In genomic region chr14:25841991-25842687, GRCm38 (mm10) we compare ENCODE assay signal across 7 mouse cellular contexts. TPM values are rescaled to one million over a fixed set of nuclear protein-coding genes. Genes with fewer than 3 reads are reported as not detected.
DNase-seq lines count a peak whose midpoint lies in the region; ATAC-seq lines count a peak whose summit lies in the region.

Gene Anxa11 (plus strand): TSS chr14:25842156.

- WGBS in midbrain, embryonic 10.5 days: under 1% methylated on average over 54 of the region's 54 CpGs

- DNase-seq in adipocyte (ENCODE audit: low spot score): peak; percentile 68
- DNase-seq in gastrocnemius, postnatal 10 days: peak; percentile 89
- DNase-seq in hindlimb bud, embryonic 11.5 days (ENCODE audit: extremely low spot score, low read depth, low spot score): peak; percentile 22
- peak; percentile 73 to 75 for DNase-seq in left cerebral cortex, postnatal 36 days (ENCODE audit: low spot score in 2 of 2)
- DNase-seq in midbrain, embryonic 10.5 days (ENCODE audit: low spot score): peak; percentile 71
- DNase-seq in skeletal muscle tissue, adult 2 months (ENCODE audit: low read depth, low spot score): peak; percentile 78

- H3K9me3 ChIP-seq in midbrain, embryonic 10.5 days (replicated peaks): no peaks in the 10 kb centered on the region

- intact Hi-C loops in left cerebral cortex, postnatal 36 days (cut with DNase I): no loop called here

- ATAC-seq in common myeloid progenitor, adult 5-6 weeks (replicated peaks; ENCODE audit: low read depth, poor library complexity, severe bottlenecking): peak; percentile 96

- peak within 1 kb of the TSS; percentile 55; the same call in 1 of the 2 replicates for H3K27ac ChIP-seq in midbrain, embryonic 10.5 days (replicated peaks)

- H3K4me1 ChIP-seq in midbrain, embryonic 10.5 days: peaks cover 29% of the 10 kb centered on the region

- peaks cover 74% of the 10 kb centered on the region for H3K27me3 ChIP-seq in midbrain, embryonic 10.5 days (ENCODE audit: low read depth, poor library complexity, severe bottlenecking)

- H3K4me3 ChIP-seq in midbrain, embryonic 10.5 days: peak within 1 kb of the TSS; percentile 71

- no peaks in the 10 kb centered on the region for H3K36me3 ChIP-seq in midbrain, embryonic 10.5 days

RNA-seq across cellular contexts. Expression of gene Anxa11, which starts in this region (rescaled TPM):
- total RNA-seq in common myeloid progenitor, adult 5-6 weeks (2017): 7.4 and 12.9 TPM in 2 replicates
- 10 to 100 TPM; 95.6 to 97.7 TPM for total RNA-seq in gastrocnemius, postnatal 10 days (2021)
- total RNA-seq in left cerebral cortex, postnatal 36 days (2021): 10 to 100 TPM; 32.7 to 34.8 TPM
- 3.3 and 3.9 TPM in 2 replicates for polyA plus RNA-seq in midbrain, embryonic 10.5 days (2016; fragmentation: Nextera tagmentation; extraction: Ambion mirVana)

Comparison
In these comparisons a context has a peak if more than half of its experiments do, and no peak if none do; other contexts are left out.
1. Peak in every context shown above with its lines: DNase-seq, ATAC-seq, H3K4me3 ChIP-seq and H3K27ac ChIP-seq.
2. DNase-seq: peak in every context shown above with its lines; median percentile 89 in gastrocnemius, postnatal 10 days; 78 in skeletal muscle tissue, adult 2 months; 74 in left cerebral cortex, postnatal 36 days; 71 in midbrain, embryonic 10.5 days; 68 in adipocyte; 22 in hindlimb bud, embryonic 11.5 days.